Mouse (Mus musculus) mammary gland, adult 2 months (tissue): ENCODE results near the gene Lhb. TPM values are rescaled to one million over a fixed set of nuclear protein-coding genes. Genes with fewer than 3 reads are reported as not detected.

Experiments used
- polyA plus RNA-seq: library from polyadenylated mRNA; depleted of rRNA; stranded (reverse); fragments of >200 nt; gene quantifications from 2 replicates; pipeline ENCODE4 v1.2.3, GENCODE M21; 2012; ENCODE audit warnings: low replicate concordance; rRNA removed

Gene Lhb
- 1.4 and 1.5 TPM in 2 replicates for polyA plus RNA-seq

DNA sequence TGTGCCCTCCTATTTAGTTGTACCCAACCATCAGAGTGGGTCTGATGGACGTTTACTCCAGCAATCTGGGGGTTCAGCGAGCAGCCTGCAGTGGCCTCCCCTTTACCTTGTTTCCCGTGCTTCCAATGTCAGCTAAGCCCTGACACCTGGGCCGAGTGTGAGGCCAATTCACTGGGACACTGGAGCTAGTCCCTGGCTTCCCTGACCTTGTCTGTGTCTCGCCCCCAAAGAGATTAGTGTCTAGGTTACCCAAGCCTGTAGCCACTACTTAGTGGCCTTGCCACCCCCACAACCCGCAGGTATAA, at the start of gene Lhb:
TSS of gene Lhb (plus strand) at position 206 of the 305 bp plus-strand sequence.

DNA sequence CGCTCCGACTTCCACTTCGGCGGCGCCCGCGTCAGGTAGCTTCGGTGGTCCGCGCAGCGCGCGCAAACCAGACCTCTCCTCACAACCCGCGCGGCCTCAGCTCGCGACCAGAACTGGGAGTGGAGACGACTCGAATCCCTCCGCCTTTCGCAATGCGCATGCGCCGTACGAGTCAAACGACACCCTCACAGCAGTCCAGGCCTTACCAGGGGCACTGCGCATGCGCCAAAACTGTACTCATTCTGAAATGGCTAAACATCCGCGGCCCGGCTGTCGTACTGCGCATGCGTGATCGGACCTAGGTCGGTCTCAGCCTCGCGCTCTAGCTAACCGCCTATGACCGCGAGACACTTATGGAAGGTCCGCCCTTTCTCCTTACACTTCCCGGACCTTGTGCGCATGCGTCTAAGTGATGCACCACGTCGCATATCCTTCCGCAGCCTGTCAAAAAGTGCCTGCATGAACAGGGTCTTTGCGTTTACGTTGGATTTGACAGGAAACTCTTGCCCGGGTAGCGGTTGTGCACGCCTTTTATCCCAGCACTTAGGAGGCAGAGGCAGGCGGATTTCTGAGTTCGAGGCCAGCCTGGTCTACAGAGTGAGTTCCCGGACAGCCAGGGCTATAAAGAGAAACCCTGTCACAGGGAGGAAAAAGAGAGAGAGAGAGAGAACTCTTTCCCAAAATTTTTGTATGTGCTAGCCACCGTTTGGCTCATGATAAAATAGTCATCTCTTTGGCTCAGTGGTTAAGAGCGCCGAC, 24.9 kb upstream of the Lhb start, which contains the start of gene Snrnp70:
TSS of gene Snrnp70 (minus strand) at position 165 of the 759 bp plus-strand sequence.

DNA sequence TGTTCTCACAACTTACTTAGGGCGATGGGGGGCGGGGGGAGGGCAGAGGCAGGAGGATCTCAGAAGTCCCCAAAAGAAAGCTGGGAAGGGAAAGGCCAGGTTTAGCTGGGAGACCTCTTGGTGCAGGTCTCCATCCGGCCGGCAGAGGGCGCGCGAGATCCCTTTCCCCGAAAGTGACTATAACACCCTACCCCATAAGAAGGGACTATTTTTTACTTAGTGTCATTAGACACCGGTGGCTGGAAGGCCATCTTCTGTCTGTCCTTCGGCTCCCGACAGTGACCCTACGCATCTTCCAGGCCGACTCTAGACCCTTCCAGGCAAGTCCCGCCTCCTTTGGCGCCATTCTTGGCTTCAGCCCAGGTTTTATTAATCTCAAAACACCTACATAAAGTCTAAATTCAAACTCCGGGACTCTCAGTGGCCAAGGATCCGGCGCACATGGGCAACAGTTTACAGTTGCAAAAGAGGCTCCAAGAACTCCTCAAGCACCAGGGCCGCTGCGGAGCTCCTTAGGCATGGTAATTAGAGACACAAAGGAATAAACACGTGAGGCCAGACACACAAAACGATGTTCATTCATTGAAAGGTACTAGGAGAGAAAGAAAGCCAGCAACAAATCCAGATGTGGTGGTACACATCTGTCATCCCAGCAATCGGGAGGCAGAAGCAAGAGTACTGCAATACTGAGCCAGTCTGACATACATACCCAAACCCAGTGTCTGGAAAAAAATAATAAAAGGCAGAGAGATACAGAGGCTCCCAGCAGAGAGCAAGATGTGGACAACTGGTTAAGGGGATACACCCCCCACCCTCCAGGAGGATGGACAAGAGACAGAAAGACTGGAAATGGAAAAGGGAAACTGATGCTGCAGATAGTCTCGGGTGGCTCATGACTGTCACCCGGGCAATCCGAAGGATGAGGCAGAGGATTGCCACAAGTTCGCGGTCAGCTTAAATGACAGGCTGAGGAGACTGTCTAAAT, 15.2 kb upstream of the Lhb start, which contains the start of gene Kcna7:
TSS of gene Kcna7 (plus strand) at position 563 of the 985 bp plus-strand sequence.

DNA sequence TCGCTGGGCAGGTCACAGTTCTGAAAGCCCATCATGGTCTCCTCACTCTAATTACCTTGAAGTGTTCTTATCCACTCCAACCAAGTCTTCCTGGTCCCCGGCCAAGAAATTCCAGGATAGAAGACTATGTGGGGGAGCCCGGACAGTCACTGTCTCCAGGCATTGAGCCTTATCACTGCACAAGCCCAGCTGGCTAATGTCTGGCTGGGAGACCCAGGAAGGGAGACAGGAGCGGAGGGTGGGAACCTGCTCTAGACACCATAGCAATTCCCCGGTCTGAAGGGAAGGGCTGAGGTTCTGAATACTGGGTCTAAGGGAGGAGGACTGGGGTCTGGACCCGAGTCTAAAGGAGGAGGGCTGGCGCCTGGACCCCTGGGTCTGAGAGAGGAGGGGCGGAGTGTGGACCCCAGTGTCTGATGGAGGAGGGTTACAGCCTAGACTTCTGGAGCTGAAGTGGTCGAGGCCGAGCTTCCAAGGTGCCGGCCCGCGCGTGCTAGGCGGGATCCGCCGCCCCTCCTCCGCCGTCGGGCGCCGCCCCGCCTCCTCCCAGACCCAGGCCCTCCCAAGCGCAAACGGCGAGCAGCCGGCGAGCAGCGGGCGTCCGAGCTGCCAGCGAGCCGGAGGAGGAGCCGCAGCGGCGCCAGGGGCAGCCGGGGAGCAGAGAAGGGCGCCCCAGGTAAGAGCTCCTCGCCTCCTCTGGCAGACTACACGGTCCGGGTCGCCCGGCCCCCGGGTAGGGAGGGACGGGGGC, 7.3 kb upstream of the Lhb start, which contains the start of gene Ntf5:
TSS of gene Ntf5 (plus strand) at position 583 of the 751 bp plus-strand sequence.

DNA sequence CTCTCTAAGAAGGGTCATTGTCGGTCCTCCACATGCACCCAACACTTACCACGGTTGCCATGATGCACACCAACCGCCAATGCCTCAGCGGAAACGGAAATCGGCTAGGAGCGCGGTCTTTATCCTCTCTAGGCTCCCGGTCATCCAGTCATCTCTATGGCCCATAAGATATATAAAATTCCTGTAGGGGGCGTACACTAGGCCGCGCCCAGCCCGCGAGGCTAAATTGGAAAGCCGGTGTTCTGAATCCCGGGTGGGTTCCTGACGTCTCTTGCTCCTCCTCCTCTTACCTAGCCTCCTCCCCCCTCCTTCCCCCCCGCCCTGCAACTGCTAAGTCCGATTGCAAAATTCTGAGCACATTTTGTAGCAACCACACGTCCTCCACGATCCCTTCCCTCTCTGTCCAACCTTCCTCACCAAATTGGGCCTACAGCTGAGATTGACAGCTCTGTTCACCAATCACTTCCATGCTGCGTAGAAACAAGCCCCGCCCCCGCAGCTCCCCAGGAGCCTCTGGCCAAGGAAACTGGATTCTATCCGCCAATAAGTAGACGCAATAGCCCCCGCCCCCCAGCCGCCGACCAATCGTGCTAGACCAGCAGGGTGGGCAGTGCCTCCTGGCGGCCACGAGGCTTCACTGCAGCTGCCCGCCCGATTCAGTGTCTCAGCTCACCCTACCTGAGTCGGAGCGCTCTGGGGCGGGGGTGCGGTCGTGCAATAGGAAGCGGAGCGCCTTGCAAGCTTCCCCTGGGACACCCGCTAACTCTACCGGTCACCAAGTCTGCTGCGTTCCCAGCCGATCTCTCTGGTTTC, 13.8 kb downstream of the Lhb start, which contains the start of gene Gys1:
TSS of gene Gys1 (plus strand) at position 642 of the 813 bp plus-strand sequence.

DNA sequence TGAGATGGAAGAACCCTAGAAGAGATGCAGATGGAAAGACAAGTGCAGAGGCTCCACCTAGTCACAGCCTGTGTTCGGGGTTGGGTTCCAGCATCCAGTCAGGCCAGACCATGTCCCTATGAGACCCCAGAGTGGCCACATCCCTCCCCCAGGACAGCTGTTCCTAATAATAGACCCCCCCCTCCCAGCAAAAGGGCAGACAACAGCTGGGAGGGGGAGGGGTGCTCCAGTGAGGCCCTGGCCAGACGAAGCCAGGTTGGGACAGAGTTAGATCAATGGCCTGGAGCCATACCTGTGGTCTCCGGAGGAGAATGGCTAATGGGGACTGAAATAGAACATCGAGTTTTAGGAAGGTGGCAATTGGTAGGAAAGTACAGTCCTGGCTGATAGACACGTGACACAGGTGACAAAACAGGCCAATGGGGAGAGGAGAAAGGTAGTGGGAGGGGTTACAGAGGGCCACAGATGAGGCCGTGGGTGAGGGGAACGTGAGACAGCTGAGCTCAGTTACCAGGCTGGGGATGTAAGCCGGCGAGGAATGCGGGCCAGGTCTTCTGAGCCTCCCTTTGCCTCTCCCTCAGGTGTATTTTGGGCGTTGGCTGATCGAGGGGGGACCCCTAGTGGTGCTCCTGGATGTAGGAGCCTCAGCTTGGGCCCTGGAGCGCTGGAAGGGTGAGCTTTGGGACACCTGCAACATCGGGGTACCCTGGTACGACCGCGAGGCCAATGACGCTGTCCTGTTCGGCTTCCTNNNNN, 17.1 kb downstream of the Lhb start, which contains the start of gene Ruvbl2:
TSS of gene Ruvbl2 (minus strand) at position 576 of the 756 bp plus-strand sequence.

DNA sequence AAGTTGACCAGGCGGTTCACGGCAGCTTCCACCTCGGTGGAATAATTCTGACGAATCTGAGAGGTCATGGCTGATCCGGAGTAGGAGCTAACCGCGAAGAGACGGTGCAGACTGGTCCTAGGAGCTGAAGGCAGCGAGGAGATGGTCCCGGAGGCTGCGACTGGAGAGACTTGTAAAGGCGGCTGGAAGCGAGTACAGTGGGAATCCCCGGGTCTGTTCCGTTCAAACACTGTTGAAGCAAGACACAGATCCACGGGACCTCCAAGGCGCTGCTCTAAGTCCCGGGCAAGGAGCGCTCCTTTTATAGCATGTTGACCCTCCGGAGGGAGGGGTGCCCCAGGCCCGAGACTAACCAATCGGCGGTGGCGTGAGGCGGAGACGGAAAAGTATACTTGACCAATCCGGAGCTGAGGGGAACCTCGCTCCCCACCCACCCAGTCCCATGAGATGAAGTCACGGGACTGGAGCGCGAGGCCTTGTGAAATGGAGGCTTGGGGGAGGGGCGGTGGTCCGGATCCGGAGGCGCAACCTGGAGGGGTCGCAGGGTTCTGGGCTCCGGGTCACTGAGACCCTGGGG, 39.0 kb downstream of the Lhb start, which contains the start of gene Ftl1:
TSS of gene Ftl1 (minus strand) at position 321 of the 577 bp plus-strand sequence.

DNA sequence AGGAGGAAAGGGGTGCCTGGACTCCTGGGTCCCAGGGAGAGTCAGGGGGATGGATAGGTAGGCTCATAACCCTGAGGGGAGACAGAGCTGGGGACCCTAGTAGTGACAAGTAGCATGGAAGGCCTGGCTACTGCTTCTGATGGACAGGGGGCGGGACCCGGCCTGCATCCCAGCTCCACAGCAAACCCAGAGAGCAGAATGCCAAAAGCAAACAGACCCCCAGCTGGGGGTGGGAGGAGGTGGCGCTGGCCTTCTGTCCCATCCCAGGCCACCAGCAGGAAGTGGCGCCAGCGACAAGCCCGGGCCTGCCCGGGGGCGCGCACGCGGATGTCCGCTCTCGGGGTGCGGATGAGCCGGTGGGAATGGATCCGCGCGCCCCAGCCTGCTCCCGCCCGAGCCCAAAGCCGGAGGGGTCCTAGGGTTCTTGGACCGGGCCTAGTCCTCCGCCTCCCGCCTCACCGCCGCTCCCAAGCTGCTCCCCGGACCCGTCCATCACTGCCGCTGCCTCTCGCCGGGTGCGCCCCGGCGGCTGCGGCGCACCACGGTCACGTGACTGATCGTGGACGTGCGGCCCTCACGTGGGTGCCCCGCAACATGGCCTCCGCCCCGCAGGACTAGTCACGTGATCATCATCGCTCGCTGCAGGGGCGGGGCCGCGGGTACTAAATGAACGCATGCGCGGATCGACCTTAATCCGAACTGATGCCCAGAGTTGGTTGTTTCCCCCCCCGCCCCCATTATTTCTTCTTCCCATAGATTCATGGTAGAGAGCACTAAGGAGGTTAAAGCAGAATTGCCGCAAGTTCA, 45.9 kb downstream of the Lhb start, which contains the start of gene Bax:
TSS of gene Bax (minus strand) at position 616 of the 807 bp plus-strand sequence.

Other genes with a start within 250 kb of the Lhb start
- gene Gfy, start 241.3 kb upstream of the Lhb start, polyA plus RNA-seq: not detected in 2 replicates
- not detected in 2 replicates for gene Pth2, start 239.8 kb upstream of the Lhb start, polyA plus RNA-seq
- 0.20 and 0.22 TPM in 2 replicates for gene Ccdc155, start 215.9 kb upstream of the Lhb start, polyA plus RNA-seq
- gene Dkkl1, start 208.7 kb upstream of the Lhb start, polyA plus RNA-seq: 23.3 and 27.6 TPM in 2 replicates
- gene Tead2, start 205.1 kb upstream of the Lhb start, polyA plus RNA-seq: 101 and 152 TPM in 2 replicates
- 279 and 619 TPM in 2 replicates for gene Cd37, start 181.7 kb upstream of the Lhb start, polyA plus RNA-seq
- 0.19 TPM in 1 of 2 replicates, not detected in the other for gene Slc6a16, start 179.7 kb upstream of the Lhb start, polyA plus RNA-seq
- 0.32 and 0.49 TPM in 2 replicates for gene Slc6a21, start 143.3 kb upstream of the Lhb start, polyA plus RNA-seq
- gene Trpm4, start 87.0 kb upstream of the Lhb start, polyA plus RNA-seq: 30.5 and 38.2 TPM in 2 replicates
- 0.06 and 44.9 TPM in 2 replicates for gene Hrc, start 85.5 kb upstream of the Lhb start, polyA plus RNA-seq
- 1.2 and 1.6 TPM in 2 replicates for gene Ppfia3, start 53.8 kb upstream of the Lhb start, polyA plus RNA-seq
- 1.8 and 3.3 TPM in 2 replicates for gene Lin7b, start 50.2 kb upstream of the Lhb start, polyA plus RNA-seq
- 247 and 258 TPM in 2 replicates for gene Snrnp70, start 25.1 kb upstream of the Lhb start, polyA plus RNA-seq
- 0.63 and 29.9 TPM in 2 replicates for gene Kcna7, start 15.2 kb upstream of the Lhb start, polyA plus RNA-seq
- 2.5 and 3.1 TPM in 2 replicates for gene Ntf5, start 7.1 kb upstream of the Lhb start, polyA plus RNA-seq
- 137 and 248 TPM in 2 replicates for gene Gys1, start 14.0 kb downstream of the Lhb start, polyA plus RNA-seq
- gene Ruvbl2, start 17.3 kb downstream of the Lhb start, polyA plus RNA-seq: 51.4 and 66.8 TPM in 2 replicates
- 3,321 and 4,005 TPM in 2 replicates for gene Ftl1, start 39.1 kb downstream of the Lhb start, polyA plus RNA-seq
- 92.1 and 140 TPM in 2 replicates for gene Bax, start 46.1 kb downstream of the Lhb start, polyA plus RNA-seq
- gene Tulp2, start 61.1 kb downstream of the Lhb start, polyA plus RNA-seq: 0.16 TPM in 1 of 2 replicates, not detected in the other
- gene Gm45808, start 66.0 kb downstream of the Lhb start, polyA plus RNA-seq: 10.3 TPM in 1 of 2 replicates, not detected in the other
- 15.8 and 23.4 TPM in 2 replicates for gene Dhdh, start 68.0 kb downstream of the Lhb start, polyA plus RNA-seq
- gene Nucb1, start 89.6 kb downstream of the Lhb start, polyA plus RNA-seq: 431 and 432 TPM in 2 replicates
- gene Ppp1r15a, start 105.4 kb downstream of the Lhb start, polyA plus RNA-seq: 34.6 and 48.5 TPM in 2 replicates
- 29.9 and 34.7 TPM in 2 replicates for gene Plekha4, start 105.5 kb downstream of the Lhb start, polyA plus RNA-seq
- 4.9 and 5.8 TPM in 2 replicates for gene Hsd17b14, start 134.1 kb downstream of the Lhb start, polyA plus RNA-seq
- 142 and 145 TPM in 2 replicates for gene Bcat2, start 149.3 kb downstream of the Lhb start, polyA plus RNA-seq
- 0.67 and 0.88 TPM in 2 replicates for gene Fgf21, start 194.7 kb downstream of the Lhb start, polyA plus RNA-seq
- 0.12 and 0.72 TPM in 2 replicates for gene Fut1, start 196.5 kb downstream of the Lhb start, polyA plus RNA-seq
- gene Izumo1, start 201.0 kb downstream of the Lhb start, polyA plus RNA-seq: 0.49 and 0.54 TPM in 2 replicates
- 32.4 and 54.6 TPM in 2 replicates for gene Rasip1, start 206.7 kb downstream of the Lhb start, polyA plus RNA-seq
- 5.6 and 22.3 TPM in 2 replicates for gene Mamstr, start 219.2 kb downstream of the Lhb start, polyA plus RNA-seq
- 0.16 and 1.4 TPM in 2 replicates for gene Fut2, start 245.6 kb downstream of the Lhb start, polyA plus RNA-seq